Mouse (Mus musculus) telencephalon, adult 2 months (tissue): ENCODE measurements around the gene Reln.

Experiments
- DNase-seq: peaks from one replicate; pipeline ENCODE4 v3.0.0-alpha.2; 2011; ENCODE audit warnings: low read depth, low spot score

The Reln gene

DNA sequence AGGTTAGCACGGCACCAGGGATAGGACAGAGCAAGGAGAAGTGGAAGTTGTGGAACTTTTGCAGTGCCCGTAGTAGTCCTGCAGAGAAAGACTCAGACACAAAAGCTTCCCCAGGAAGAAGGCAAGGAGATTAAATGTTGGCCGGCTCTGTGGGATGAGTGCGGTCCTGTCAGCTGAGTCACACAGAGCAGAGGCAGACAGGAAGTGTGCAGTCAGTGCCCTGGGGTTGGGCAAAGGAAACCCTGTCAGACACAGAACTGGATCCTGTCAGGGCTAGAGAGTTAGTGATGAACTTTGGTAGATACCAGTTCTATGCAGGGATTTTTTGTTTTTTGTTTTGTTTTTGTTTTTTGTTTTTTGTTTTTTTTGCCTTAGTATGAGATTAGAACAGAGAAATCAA is 120.0 kb downstream of the Reln start:
- DNase-seq: no peak

DNA sequence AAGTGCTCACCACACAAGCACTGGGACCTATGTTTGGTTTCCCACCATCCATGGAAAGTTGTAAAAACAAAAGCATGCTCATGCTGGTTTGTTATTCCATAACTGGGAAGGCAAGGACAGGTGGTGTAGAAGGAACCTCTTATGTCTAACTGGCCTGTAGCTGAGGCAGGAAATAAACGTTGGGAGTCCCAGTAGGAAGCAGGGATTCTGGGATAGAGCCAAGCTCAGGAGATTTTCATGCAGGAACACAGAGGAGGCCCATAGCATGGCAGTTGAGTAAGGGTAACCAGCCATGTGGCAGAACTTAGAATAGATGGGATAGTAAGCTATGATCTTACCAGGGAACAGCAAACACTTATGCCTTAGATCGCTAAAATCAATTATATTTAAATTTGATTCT is 120.6 kb downstream of the Reln start:
- DNase-seq: no peak

DNA sequence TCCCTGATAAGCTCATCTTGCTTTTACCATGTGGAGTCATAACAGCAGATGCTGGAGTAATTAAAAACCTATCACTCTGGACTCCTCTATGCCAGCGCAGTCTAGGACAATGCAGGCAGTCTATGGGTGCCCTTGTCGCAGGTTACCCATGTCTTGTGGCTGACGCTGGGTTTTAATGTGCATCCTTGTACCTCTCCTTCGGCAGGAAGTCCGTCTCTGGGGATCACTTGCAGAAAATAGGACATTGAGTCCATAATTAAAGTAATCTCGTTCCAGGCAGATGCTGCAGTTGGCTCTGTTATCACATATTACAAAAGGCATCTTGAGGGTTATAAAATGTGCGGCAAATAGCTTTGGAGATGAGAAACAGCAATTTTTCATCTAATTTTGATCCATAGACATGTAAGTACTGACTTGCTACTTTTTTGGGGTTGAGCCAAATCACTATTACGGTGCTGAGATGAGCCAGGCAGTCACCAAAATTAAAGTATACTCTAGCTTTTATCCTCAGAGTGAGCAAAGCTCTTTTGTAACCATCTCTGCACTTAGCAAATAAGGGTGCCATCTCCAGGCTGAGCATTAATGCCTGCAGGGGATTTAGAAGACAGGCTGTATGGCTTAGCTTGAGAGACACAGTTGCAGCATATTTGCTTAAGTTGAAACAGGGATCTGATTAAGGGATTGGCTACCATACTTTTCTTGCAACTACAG is 136.0 kb downstream of the Reln start:
- peak; percentile 27 for DNase-seq

DNA sequence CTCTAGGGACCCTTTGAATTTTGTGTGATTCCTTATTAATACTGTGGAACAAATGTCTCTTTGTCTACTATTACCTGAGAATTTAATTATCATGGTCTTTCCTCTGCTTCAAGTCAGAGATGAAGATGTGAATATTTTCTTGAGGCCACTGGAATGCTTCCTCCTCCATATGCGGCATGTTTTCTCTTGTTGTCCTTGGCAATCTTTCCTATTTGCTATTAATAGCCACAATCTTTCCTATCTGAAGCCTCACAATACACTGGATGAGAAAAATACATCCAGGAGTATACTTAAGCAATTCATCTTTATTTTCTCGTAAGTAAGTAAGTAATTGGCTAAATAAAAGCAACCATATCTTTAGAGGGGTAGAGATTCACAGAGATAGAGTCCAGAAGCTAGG is 146.6 kb downstream of the Reln start:
- DNase-seq: no peak

DNA sequence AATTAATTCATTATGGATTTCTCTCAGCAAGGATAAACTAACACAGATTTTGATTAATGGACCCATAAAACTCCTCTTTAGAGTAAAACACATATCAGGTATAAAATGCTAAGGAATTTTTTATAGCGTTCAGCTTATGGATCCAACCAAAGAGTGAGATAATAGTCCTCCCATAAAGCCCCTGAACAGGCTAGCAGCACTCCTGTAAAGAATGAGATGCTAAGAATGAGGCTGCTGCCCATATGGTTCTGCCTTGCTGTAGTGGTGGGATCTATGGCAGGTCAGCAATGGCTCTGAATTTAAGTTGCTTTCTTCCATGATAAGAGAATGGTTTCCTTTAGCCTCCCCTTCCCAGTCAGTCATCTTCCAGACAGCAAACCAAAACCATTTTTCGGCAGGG is 147.6 kb downstream of the Reln start:
- DNase-seq: no peak

DNA sequence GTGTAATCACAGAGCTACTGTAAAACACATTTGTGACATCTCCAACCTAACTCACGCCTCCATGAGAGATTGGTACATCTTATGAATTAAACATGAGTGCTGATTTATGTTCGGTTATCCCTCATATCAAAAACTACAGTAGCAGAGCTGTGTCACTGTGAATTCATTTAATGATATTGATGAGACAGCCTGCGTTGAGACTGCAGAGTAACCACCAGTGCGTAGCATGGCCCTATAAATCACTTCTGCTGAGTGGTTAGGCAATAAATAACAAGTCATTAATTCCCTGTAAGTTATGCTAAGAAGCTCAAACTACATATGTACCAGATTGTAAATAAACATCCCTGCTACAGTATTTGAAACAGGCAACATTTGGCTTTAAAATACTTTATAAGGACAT is 148.0 kb downstream of the Reln start:
- no peak for DNase-seq

DNA sequence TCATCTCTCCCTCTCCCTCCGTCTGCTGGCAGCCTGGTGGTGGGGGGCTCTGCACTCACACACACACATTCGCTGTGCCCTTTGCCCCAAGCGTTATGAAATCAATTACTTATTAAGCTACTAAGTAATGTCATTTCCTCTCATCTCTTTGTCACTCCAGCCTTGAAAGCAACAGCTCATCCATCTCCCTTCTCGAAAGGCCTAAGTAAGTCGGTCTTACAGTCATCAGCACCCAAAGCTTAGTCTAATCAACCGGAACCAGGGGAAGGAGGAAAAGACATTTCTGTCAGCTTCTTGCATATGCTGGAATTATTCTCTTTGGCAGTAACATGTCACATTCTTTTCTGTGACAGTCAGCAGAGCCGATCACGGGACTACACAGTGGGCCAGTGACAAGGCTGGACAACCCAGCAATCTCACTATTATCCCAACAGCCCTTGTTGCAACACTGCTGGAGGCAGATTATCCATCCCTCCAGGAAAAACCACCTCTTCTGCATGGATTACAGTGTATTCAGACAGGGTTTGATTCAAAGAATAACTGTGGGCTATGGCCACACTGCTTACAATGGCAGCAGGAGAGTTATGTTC is 149.1 kb downstream of the Reln start:
- DNase-seq: no peak

DNA sequence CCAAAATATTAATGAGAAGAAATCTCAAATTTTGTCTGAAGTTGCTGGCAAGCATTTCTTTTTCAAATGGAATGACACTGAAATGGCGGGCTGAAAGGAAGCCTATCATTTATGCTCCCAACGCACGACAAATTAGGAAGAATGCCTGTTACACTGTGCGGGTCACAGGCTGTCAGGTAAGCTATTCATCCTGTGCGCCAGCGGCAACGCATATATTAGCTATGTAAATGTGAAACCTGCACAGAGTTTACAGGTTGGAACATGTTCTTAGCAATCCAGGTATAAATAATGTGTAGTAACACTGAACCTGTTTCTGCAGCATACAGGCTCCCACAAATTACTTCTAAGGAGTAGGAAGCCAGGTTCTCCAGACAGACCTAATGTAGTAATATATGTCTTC is 152.7 kb downstream of the Reln start:
- DNase-seq: no peak

DNA sequence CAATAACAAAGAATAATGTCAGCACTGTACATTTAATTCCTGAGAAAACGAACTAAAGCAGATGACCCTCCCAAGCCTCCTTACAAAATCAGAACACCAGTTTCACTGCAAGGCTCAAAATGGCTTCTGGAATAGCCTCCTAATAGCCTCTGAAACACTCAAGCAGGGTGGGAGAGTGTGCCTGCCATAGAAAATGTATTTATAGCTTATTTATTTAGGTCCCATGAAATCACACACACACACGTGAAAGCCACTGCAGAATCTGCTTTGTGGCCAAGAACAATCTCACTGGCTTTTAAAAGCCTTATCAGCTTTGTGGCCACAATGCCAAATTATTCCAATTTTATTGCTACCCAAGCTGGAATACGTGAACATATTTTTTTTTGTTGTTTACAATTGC is 154.2 kb downstream of the Reln start:
- DNase-seq: no peak

DNA sequence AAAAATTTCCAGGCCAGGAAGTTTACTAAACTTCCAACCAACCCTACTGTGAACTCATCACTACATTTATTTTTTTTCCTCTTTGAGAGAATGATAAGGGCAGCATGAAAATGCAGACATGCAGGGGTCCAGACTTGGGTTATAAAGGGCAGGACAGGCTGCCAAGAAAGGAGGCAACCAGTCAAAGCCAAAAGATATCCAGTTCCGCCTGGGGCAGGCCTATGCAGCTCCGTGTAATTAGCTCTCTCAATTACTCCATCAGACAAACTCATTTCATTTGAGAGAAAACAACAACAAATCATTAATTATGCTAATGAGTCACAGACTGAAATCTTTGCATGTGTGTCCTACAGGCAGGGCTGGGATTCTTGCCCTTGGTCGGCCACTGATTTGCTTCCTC is 156.9 kb downstream of the Reln start:
- no peak for DNase-seq

DNA sequence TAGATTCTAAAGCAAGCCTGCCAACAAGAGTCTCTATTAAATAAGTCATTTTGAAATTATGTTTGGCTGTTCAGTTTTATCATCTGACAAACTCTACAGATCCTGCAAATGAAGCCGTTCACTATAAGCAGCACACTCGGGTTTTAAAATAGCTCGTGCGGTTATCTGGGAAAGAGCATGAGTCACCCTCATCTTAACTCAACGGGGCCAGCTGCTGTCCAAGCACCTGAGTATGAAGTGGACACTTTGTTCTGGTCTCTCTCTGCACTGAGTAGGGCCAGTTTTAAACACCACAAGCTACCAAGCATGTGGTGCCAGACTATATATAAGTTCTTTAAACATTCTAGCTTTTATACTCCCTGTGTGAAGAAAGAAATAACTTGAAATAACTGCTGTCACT is 168.0 kb downstream of the Reln start:
- DNase-seq: peak; percentile 23

DNA sequence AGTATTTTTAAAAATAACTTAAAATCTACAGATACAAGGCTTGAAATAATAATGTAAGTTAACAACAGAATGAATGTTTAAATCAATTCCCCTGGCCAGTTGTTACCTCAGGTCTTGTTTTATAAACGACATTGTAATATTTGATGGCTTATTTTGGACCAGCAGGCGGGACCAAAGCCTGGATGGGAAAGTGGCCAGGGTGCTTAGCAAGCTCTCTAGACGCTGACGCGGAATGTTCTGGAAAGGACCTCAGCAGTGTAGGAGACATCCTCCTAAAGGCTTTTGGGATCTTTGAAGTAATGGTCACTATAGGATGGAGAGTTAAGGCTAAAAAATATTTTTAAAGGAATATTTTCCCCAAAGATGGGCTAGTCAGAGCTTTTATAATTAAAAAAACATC is 173.2 kb downstream of the Reln start:
- DNase-seq: no peak

DNA sequence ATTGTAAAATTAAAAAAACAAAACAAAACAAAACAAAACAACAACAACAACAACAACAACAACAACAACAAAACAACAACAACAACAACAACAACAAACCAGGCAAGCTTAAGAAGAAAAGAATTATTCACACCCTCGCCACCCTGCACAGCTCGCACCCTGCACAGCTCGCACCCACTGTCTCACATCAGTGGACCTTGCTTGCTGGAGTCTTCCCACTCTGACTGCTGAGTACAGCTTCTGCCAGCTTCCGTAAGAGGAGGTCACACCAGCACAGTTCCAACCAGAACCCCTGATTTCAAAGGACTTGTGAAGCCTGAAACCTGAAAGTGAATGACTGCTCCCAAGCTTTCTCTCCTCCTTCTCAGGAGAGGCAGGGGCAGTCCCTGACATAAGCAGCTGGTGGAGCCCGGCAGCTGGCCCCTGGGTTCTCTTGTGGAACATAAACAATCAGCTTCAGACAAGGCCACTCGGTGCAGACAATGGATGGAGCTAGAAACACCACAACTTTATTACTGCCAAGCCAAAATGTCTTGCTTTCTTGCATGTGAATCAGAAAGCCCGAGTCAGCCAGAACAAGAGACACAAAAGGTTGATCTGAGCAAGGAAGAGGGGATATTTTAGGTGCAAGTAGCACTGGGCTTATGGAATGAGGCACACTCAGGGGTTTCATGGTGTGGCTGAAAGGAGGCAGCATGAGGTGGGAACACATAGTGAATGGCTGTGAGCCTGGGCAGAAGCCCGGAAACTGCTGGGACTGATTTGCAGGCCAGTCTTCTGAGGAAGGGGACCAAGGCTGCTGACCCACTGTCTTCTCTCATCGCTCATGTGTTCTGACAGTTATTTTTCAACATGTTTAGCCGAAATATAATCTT is 180.2 kb downstream of the Reln start:
- no peak for DNase-seq

DNA sequence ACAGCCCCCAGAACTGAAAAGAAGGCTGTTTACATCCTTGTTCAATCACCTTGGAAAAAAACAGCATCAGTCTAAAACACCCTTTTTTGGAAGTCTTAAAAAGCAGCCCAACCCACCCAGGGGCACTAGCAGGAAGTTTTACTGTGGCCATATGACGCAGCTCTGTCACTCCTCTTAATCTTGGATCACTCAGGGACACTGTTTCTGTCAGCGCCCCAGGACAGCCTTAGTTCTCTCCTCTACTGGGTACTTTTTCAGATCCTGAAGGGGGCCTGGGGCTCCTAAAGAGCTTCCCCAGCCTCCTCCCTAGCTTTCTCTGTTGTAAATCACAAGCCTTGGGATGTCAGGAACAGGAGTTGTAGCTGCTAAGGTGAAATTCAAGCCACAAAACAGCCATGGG is 183.6 kb downstream of the Reln start:
- DNase-seq: no peak

DNA sequence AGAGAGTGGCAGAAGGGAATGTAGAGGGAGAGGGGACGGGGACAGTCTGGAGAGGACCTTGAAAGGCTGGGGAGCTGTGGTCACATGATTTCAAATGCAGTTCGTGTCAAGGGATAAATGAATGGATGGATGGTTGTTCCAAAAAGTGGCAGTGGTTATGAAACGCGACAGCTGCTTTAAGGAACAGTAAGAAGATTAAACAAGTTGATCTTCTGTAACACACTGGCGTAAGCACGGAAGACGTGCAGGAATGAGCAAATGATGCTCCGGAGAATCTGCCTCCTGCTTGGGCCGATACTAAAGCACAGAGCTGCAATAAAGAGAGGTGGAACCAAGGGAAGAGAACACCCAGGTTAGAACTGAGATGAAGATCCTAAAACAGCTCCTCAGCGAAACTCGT is 185.7 kb downstream of the Reln start:
- no peak for DNase-seq

DNA sequence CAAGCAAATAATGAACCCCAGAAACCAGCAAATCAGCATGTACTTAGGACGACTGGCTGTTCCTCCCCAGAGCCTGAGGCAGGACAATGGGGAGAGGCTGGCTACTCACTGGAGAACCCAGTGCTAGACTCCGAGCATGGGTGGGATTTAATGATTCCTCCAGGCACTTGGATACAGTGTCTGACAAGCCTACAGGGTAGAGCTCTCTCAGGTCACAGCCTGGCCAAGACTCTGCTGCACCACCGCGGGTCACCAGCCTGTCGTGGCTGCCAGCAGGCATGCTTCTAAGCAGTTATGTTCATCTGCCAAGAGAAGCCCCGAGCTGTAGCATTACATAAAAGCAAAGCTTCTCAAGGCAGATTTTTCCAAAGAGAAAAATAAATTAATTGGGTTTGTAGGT is 190.9 kb downstream of the Reln start:
- DNase-seq: no peak

DNA sequence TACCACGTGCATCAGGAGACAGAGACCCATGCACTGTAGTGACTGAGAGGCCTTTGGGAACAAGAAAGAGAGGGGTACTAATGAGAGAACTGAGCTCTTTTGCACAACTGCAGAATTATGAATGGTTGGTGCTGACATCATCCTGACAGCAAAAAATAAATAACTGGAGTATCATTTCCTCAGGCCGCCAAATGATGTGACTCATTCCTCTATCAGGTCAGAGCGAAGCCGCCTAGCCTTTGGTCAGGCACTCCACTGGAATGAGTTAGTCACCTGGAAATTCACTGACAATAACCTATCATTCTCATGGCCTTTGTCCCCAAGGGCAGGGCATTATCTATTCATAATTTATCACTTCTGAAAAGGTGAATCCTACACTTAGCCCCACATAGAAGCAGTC is 202.7 kb downstream of the Reln start:
- no peak for DNase-seq

DNA sequence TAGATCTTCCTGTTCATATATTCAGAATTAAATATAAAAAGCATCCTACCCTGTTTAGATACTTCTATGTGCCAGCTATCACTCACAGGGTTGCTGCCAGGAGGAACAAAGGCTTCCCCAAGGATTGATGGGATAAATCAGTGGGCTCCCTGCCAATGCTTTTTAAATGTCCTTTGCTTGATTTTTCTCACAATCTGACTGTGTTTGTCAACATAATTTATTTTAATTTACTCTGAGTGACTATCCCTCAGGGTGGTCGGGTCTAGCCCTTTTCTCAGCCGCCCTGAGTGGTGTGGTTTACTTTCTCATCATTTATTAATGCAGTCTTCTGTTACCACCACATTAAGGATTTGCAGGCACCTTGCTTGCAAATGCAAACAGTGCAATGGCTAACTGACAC is 205.5 kb downstream of the Reln start:
- DNase-seq: no peak

DNA sequence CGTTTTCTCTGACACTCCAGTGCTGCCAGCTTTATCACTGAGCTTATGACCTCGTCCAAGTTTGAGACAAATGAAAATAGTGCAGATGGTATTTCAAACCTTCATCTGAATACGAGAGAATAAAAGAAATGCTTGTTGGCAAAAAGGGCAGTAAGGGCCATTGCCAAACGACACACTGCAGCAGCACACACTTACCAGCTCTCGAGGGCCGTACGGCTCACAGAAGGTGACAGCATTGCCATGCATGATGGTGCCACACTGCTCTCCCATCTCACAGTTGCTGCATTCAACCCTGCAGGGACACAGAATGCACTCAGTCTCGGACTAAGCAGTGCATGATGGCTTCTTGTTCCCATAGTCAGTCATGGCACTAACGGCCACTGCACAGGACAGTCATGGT is 210.1 kb downstream of the Reln start:
- no peak for DNase-seq

DNA sequence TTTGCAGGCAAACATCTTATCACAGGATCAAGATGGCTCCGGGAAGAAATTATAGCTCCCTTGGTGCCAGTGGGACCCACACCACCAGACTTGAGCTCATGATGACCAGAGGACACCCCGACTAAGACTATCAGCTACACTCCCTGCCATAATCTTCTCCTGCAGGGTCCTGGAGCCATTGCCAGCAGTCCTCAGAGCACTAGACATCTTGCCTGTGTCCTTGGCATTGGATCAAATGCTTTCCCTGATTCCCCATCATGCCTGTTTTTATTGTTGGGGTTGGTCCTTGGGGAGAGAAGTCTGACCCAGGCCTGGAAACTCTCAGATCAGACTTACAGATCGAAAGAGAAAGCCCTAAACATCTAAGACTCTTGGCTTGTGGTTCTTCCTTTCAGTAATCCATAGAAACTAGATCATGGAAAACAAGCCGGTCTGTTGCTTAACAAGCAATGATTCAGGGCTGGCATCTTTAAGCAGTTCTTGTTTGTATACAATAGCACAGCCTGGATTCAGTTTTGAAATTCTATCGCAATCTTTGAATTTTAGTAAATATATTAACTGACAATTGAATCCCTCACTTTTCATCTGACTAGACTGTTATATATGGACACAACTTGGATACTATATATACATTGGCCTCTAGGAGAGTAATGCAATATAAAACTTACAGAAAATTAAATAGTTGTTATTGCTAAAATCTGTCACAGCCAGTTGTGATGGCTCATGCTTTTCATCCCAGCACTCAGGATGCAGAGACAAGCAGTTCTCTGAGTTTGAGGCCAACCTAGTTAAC is 212.6 kb downstream of the Reln start:
- no peak for DNase-seq

DNA sequence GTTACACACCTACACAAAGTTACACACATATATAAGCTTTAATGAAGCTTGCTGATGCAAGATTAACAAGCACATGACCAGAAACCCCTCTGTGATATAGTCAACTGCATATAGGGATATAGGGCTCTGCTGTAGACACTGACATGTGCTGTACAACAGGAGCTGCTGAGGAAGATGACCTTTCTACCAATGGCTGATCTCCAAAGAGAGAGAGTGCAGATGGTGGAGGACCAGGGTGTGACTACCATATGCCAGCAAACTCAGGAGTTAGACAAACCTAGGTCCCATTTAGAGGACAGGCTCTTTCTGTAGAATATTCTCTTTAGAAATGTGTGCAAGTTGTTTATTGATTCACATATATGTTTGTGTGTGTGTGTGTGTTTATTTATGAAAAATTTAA is 216.9 kb downstream of the Reln start:
- no peak for DNase-seq

DNA sequence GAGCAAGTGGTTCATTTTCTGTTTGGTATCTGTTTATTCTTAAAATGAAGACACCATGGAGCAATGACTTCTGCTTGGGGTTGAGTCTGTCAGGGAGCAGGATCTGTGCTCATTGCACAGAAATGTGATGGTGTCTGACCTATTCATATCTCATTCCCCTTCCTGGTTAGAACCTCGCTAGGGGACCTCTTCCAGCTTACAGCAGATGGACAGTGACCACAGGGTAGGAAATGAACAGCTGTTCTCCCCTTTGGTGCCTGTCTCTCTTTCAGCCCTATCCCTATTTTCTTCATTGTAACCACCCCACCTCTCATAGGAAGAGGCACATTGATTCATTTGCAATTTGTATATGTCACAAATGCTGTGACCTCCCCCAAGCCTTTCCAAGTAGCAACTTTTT is 225.2 kb downstream of the Reln start:
- no peak for DNase-seq
